Mouse (Mus musculus) thymus, postnatal 0 days (tissue): ENCODE data around the gene Uqcr11. TPM values are rescaled to one million over a fixed set of nuclear protein-coding genes. Genes with fewer than 3 reads are reported as not detected.

ENCODE experiments used
- DNase-seq: peaks from one replicate; pipeline ENCODE4 v3.0.0-alpha.2; 2015; ENCODE audit warnings: low spot score
- polyA plus RNA-seq: library from polyadenylated mRNA; unstranded; fragments of >200 nt; fragmentation: Nextera tagmentation; extraction: Ambion mirVana; gene quantifications from 2 replicates; pipeline ENCODE4 v1.2.1, GENCODE M21; 2015

Uqcr11 gene
- polyA plus RNA-seq, 1 experiment from 2014 or later: 635 TPM

DNA sequence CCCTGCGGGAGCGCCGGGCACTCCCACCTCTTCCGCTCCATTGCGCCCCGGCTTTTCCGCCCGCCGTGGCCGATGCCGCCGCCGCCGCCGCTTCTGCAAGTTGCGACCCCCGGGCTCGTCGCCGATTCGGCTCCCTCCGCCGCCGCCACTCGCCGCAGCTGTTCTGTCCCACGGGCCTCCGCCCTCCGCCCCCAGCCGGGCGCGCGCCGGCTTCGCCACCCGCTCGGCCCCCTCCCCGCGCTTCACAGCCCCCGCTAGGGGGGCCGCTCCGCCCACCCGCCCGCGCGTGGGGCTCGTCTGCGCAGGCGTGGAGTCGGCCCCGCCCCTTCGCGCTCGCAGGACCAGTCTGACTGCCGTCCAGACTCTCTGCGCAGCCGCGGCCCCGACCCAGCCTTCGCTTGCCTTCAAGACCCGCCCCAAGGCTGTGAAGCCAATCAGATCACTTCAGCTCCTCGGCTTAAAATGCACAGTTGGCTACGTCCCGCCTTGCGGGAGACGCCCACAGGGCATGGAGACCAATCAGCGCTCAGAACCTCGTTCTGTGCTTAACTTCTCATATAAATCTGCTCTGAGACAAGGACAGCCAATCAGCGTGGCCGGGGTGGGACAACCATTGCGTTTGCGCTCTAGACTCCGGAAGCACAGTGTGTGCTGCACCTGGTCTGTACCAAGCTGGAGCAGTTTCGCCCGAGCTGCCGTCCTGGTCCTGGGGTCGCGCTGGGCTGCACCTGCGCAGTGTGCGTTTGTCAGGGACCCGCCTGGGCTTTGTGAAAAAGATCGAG, 7.2 kb downstream of the Uqcr11 start, which contains the start of gene Mbd3:
Gene Mbd3, minus strand, starts transcription at position 360 of the 782 bp plus-strand sequence.
- DNase-seq: peak; percentile 100

DNA sequence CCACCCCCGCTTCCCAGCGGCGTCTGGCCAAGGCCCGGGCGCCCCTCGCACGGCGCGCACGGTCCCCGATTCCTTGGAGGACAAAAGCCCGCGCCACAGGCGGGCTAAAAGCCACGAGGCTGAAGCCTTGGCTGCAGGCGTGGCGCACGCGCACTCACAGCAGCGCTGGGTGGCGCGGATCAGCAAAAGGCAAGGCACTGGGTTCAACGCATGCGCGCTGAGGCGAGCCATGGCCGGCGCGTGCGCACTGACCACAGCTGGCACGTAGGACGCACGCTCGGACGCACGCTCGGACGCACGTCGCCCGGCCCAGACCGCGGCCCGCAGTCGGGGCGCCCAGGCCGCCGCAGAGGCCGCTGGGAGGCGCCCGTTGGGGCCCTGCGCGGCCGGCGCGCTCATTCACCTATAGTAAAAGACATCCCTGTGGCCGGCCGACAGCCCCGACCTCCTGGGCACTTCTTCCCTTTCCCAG, 7.9 kb downstream of the Uqcr11 start:
- peak; percentile 97 for DNase-seq

DNA sequence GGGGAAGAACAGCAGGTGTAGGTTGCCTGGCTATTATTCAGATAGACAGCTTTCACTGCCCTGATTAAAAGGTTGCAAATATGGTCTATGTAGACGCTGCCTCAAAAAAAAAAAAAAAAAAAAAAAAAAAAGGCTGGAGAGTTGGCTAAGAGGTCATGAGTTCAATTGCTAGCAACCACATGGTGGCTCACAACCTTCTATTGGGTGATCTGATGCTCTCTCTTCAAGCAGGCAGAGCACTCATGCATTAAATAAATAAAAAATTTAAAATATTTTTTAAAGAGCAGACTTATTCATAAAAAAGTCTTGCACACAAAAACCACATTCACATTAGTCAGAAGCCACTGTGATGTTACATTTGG, 8.5 kb downstream of the Uqcr11 start:
- no peak for DNase-seq

- no peak for DNase-seq
Measured at GRCm38 (mm10) chr10:80397524-80398173, 9.0 kb downstream of the Uqcr11 start.

DNA sequence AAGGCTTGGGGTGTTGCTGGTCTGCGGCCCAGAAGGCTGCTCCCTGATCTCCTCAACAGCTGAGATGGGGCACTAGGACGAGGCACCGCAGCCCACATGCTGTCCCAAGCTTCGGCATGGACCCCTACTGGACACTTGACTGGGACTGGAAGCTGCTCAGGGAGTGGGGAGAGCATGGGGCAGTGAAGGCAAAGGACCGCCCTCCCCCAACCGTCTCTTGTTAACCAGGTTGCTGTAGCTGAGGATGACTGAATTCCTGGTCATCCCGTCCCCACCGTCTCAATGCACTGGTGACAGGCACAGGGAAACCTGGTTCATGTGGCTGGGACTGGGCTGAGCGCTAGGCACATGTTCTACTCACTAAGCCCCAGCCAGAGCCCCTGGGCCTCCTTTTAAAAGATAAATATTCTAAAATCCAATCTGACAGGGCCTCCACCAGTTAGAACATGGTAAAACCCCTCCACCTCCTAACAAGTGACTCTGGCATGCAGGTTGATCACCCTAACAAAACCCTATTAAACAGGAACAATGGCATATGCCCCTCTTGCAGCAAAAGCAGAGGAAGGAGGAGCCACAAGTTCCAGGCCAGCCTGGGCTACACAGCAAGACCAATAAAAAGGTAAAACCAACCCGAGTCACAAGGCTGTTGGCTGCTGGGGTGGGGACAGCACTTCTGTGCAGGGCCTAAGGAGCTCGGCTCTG, 9.7 kb downstream of the Uqcr11 start:
- DNase-seq: no peak

DNA sequence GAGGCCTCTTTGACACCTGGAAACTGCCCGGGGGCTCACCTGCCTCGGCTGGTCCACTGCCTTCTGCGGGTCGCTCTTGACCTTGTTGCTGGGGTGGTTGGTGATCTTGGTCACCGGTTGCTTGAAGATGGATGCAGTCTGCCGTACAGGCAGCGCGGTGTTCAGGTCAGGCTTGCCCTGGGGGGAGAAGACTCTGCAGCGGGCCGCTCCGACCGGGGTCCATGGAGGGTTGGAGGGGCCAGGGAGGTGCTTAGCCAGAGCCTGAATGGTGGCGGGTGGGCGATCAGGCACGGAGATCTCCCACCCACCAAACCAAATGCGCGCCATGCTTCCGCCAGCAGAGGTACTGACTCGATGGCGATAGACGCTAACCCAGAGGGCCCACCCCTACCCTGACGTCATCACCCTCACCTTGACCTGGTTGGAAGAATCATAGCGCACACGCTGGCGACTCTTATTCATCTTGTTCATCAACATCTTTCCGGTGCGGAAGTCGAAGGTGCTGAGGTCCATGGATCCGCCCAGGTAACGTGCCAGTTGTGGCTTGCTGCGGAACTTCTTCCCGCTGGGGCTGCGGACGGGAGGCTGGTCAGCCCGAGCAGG, 11.5 kb downstream of the Uqcr11 start:
- no peak for DNase-seq

- no peak for DNase-seq
Measured at GRCm38 (mm10) chr10:80392687-80393086, 13.9 kb downstream of the Uqcr11 start.

DNA sequence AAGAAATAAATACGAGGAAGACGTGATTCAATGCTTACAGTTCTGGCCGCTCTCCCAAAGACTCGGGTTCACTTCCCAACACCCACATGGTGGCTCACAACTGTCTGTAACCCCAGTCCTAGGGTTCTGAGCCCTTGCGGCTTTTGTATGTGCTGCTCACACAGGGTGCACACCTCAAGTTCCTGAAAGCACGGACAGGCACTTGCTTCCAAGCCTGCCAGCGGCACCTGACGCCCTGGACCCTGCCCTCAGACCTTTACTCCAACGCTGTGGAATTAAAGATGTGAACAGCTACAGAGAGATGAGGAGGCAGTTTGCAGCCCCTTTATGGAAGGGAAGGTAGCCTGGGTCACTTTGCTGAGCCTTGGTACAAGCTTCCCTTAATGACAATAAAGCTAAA, 15.9 kb downstream of the Uqcr11 start:
- DNase-seq: no peak

DNA sequence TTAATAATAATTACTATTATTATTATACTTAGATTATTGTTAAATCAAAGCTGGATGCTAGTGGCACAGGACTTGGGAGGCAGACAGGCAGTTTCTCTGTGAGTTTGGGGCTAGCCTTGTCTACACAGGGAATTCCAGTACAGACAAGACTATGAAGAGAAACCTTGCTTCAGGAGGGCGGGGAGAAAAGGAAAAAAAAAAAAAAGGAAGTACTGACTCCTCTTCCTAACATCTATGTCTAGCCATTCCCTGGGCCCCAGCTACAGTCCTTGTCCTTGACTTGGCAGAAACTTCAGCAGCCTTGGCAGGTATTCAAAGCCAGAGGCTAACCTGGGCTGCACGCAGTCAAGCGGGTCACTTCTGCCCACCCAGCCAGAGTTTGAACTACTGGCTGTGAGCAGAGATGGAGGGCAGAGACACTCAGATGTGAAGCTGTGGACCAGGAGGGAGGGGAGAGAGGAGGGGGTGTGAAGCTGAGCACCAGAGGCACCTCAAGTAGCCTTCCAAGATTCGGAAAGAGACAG, 17.4 kb downstream of the Uqcr11 start:
- no peak for DNase-seq

- no peak for DNase-seq
Measured at GRCm38 (mm10) chr10:80388731-80389130, 17.9 kb downstream of the Uqcr11 start.

DNA sequence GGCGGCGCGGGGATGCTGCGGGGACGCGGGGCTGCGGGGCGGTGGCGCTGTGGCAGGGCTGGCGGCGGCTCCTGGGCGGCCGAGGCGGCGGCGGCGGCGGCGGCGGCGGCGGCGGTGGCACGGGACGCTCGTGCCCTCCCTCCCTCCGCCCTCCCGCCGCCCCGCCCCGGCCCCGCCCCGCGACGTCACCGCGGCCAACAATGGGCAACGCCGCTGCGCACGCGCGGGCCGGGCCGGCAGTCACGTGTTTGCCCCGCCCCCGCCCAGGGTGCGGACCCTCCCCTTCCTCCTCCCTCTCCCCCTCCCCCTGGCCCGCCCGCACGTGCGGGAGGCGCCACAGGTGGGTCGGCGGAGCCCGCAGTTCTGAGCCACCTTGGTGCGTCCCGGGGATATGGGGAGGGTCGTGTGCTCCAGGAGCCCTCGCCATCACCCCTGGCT, 19.1 kb downstream of the Uqcr11 start, which contains the start of gene Mex3d:
Gene Mex3d, minus strand, starts transcription at position 138 of the 438 bp plus-strand sequence.
- DNase-seq: peak; percentile 93

DNA sequence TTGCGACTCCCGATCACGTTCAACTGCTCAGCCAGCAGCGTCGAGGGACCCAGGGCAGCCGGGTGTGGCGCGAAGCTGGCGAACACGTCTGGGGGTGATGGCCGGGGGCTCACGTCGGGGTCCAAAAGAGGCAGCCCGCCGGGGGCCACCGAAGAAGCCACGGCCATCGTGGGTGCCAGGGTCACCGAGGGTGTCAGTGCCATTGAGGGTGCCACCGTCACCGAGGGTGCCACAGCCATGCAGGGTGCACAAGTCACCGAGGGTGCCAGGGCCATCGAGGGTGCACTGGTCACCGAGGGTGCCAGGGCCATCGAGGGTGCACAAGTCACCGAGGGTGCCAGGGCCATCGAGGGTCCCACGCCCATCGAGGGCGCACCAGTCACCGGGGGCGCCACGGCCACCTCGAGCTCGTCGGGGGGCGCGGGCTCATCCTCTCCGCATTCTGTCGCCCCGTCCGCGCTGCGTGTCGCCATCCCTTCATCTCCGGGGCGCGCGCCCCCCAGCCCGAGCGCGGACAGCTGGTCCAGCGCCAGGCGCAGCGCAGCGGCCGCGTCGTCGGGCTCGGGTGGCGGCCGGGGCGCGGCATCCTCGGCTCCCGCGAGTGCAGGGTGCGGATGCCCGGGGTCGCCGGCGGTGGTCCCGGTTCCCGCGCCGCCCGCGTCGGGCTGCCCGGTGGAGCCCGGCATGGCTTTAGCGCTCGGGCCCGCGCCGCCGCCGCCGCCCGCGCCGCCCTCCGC, 19.7 kb downstream of the Uqcr11 start:
- peak; percentile 35 for DNase-seq

DNA sequence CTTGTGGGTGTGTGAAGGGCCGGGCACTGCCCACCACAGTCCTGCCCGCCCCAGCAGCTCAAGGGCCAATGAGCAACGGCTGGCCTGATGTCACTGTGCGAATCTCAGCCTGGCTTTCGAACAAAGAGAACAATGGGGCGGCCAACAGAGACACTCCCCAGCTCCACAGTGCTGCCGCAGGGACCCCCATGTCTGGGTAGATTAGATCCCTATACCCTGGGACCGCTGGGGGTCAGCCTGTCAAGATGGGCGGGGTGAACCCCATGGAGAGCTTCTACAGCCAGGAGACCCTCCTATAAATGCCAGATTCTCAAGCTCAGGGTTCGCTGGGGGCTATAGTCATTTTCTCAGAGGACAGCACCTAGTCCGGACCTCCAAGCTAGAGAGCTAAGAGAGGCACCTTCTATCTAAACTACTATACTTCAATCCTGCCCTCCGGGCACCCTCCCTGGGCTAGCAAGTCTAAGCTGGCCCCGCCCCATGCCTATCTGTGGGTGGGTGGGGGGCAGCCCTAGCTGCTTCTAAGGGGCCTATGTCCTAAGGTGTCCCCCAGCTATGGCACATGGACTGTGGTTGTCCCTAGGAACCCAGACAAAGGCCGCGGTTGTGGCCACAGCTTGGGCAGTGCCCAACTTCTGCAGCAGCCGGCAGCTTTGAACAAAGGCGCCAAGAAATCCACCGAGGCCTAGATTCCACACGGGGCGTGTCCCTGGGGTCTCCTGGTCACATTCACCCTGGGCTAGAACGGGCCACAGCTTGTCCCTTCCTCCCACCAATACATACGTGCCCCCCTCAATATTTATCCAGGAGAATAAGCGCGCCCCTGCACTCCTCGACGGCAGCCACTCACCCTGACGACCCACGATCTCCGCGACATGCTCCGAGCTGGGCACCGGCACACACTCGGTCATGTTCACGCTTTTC, 20.6 kb downstream of the Uqcr11 start:
- DNase-seq: no peak

DNA sequence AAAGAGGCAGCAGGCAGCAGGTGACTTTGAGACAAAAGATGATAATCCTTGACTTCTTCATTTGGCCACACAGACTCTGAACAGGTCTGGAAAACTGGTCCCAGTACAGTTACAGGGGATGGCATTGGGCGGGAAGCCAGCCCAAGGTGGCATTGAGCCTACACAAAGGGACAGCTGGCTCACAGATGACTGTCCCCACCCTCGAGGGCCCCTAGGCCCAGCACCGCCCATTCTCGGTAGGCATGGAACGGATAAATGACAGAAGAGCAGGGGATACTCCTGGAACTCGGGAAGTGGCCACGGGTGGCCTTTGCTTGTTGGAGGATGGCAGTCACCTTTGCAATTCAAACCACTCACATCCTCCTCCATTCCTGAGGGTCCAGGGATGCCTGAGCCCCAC, 21.3 kb downstream of the Uqcr11 start:
- no peak for DNase-seq

DNA sequence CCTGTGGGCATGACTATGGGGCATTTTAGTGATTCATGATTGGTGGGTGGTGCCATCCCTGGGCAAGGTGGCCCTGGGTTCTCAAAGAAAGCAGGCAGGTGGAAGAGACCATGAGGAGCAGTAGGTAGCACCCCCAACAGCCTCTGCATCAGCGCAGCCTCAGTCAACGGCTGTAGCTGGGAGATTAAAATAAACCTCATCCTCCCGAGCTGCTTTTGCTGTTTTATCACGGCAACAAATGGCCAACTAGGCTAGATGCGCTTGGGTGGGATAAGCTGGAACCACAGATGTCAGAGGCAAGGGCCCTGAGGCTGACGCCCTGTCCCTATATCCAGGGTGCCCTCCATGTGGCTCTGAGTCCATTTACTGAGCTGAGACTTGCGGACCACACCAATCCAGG, 21.9 kb downstream of the Uqcr11 start:
- no peak for DNase-seq

- no peak for DNase-seq
Measured at GRCm38 (mm10) chr10:80384115-80384639, 22.5 kb downstream of the Uqcr11 start.

DNA sequence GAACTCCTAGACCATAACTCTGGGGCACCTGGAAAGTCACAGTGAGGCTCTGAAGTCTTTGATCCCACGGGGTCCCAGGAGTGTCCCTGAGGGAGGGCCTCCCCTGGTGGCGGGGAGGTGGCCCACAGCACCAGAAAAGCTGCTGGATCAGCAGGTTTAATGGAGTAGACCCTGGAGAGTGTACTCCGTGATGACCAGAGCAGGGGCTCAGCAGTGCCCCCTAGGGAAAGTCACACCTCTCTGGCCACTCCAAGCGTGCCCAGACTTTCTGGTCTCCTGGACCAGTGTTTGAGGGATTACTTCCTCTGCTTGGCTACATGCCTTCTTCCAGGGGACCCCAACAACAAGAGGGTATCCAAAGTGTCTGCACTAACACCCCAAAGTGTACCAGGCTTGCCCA, 23.2 kb downstream of the Uqcr11 start:
- no peak for DNase-seq

GRCm38 (mm10) chr10:80382641-80383365, 23.8 kb downstream of the Uqcr11 start:
- no peak for DNase-seq

DNA sequence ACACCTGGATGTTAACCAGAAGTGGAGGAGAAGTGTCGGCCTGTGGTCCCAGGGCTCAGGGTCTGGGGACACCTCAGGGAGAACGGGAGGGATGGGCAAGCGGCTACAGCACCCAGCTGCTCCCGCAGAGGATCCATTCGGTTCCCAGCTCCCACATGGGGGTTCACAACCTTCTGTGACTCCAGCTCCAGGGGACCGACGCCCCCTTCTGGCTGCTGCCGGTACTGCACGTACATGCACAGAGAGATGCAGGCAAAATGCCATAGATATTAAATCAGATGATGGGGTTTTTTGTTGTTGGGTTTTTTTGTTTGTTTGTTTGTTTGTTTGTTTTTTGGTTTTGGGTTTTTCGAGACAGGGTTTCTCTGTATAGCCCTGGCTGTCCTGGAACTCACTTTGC, 28.9 kb downstream of the Uqcr11 start:
- no peak for DNase-seq
